Mouse (Mus musculus) heart, embryonic 10.5 days (tissue): ENCODE measurements around the gene Lmln. TPM values are rescaled to one million over a fixed set of nuclear protein-coding genes. Genes with fewer than 3 reads are reported as not detected.
A peak's percentile ranks its signal among the peaks of the same experiment; 100 is the strongest.

Source experiments
- DNase-seq: peaks from one replicate; pipeline ENCODE4 v3.0.0-alpha.2; 2017; ENCODE audit warnings: low spot score
- H3K27ac ChIP-seq: fragments of 300-500 bp; sonication (generic); 2 replicates; pipeline ENCODE4 v1.5.1; 2016; ENCODE audit warnings: mild to moderate bottlenecking
- H3K27me3 ChIP-seq: fragments of 300-500 bp; sonication (generic); 2 replicates; pipeline ENCODE4 v1.6.1; 2016; ENCODE audit warnings: mild to moderate bottlenecking; ENCODE audit not compliant: poor library complexity, insufficient read depth, severe bottlenecking
- H3K36me3 ChIP-seq: fragments of 300-500 bp; sonication (generic); 2 replicates; pipeline ENCODE4 v1.6.1; 2016; ENCODE audit warnings: mild to moderate bottlenecking, moderate library complexity
- H3K4me1 ChIP-seq: fragments of 300-500 bp; sonication (generic); 2 replicates; pipeline ENCODE4 v1.6.1; 2016; ENCODE audit warnings: mild to moderate bottlenecking
- H3K4me3 ChIP-seq: fragments of 300-500 bp; sonication (generic); 2 replicates; pipeline ENCODE4 v1.5.1; 2016; ENCODE audit warnings: mild to moderate bottlenecking, moderate library complexity
- H3K9me3 ChIP-seq: fragments of 300-500 bp; sonication (generic); 2 replicates; pipeline ENCODE4 v1.6.1; 2016; ENCODE audit warnings: mild to moderate bottlenecking, moderate library complexity
- WGBS: fragments of 180-500 bp; shearing (Covaris S2); methylation state at CpG from one replicate; pipeline ENCODE4 v1.1.7; 2016; 5-methylcytosine and 5-hydroxymethylcytosine counted together
- polyA plus RNA-seq: library from polyadenylated mRNA; unstranded; fragments of >200 nt; fragmentation: Nextera tagmentation; extraction: Ambion mirVana; gene quantifications from 2 replicates; pipeline ENCODE4 v1.2.1, GENCODE M21; 2016

The Lmln gene
- polyA plus RNA-seq = 3.0 and 3.3 TPM in 2 replicates

- WGBS = under 1% methylated on average over 60 of the region's 64 CpGs
- no peaks in the 10 kb centered on the region for H3K27me3 ChIP-seq
- H3K27ac ChIP-seq = peak within 1 kb of the TSS; percentile 91
- peak within 1 kb of the TSS; percentile 88 for H3K4me3 ChIP-seq
- H3K4me1 ChIP-seq = peaks cover 19% of the 10 kb centered on the region
- DNase-seq = peak; percentile 96
- no peaks in the 10 kb centered on the region for H3K9me3 ChIP-seq
- H3K36me3 ChIP-seq = peaks cover 37% of the 10 kb centered on the region
Observed at GRCm38 (mm10) chr16:33062024-33062681, at the start of gene Lmln. Lmln (plus strand) TSS chr16:33062521.

- WGBS = 90% methylated on average over 5 of the region's 5 CpGs
Observed at GRCm38 (mm10) chr16:33013801-33014200, 48.5 kb upstream of the Lmln start.

GRCm38 (mm10) chr16:33014921-33015320 lies 47.4 kb upstream of the Lmln start:
- Histone ChIP-seq H3K36me3 (peaks cover 55% of the 10 kb centered on the region), H3K9me3 (no peaks in the 10 kb centered on the region), H3K27ac (no peak overlapping the region), H3K4me1 (0 out of 2 replicates have a peak, but pooled peaks cover 3% of the 10 kb centered on the region), H3K27me3 (no peaks in the 10 kb centered on the region), H3K4me3 (no peak overlapping the region)
- 91% methylated on average over 1 of the region's 1 CpGs for WGBS
- DNase-seq = no peak

More at GRCm38 (mm10) chr16:33013801-33014200, 48.5 kb upstream of the Lmln start:
- Histone ChIP-seq H3K27ac (no peak overlapping the region), H3K9me3 (no peaks in the 10 kb centered on the region), H3K4me3 (no peak overlapping the region), H3K4me1 (no peaks in the 10 kb centered on the region), H3K36me3 (peaks cover 66% of the 10 kb centered on the region), H3K27me3 (no peaks in the 10 kb centered on the region)
- DNase-seq = no peak

- Histone ChIP-seq H3K27me3 (no peaks in the 10 kb centered on the region), H3K27ac (no peak overlapping the region), H3K36me3 (peaks cover 50% of the 10 kb centered on the region), H3K9me3 (no peaks in the 10 kb centered on the region), H3K4me1 (0 out of 2 replicates have a peak, but pooled peaks cover 3% of the 10 kb centered on the region), H3K4me3 (no peak overlapping the region)
- DNase-seq = no peak
- 91% methylated on average over 3 of the region's 3 CpGs for WGBS
Observed at GRCm38 (mm10) chr16:33015396-33015907, 46.9 kb upstream of the Lmln start.

- DNase-seq = no peak
- Histone ChIP-seq H3K27ac (no peak overlapping the region), H3K4me1 (0 out of 2 replicates have a peak, but pooled peaks cover 3% of the 10 kb centered on the region), H3K36me3 (peaks cover 46% of the 10 kb centered on the region), H3K9me3 (no peaks in the 10 kb centered on the region), H3K27me3 (no peaks in the 10 kb centered on the region), H3K4me3 (no peak overlapping the region)
- WGBS = 81% methylated on average over 2 of the region's 2 CpGs
Observed at GRCm38 (mm10) chr16:33015986-33016385, 46.3 kb upstream of the Lmln start.

GRCm38 (mm10) chr16:33017677-33018349 lies 44.5 kb upstream of the Lmln start:
- 80% methylated on average over 5 of the region's 5 CpGs for WGBS
- Histone ChIP-seq H3K9me3 (no peaks in the 10 kb centered on the region), H3K4me1 (0 out of 2 replicates have a peak, but pooled peaks cover 3% of the 10 kb centered on the region), H3K27me3 (no peaks in the 10 kb centered on the region), H3K36me3 (peaks cover 33% of the 10 kb centered on the region), H3K27ac (no peak overlapping the region), H3K4me3 (no peak overlapping the region)
- no peak for DNase-seq

GRCm38 (mm10) chr16:33019117-33019770 lies 43.1 kb upstream of the Lmln start:
- Histone ChIP-seq H3K4me1 (0 out of 2 replicates have a peak, but pooled peaks cover 3% of the 10 kb centered on the region), H3K4me3 (no peak overlapping the region), H3K27me3 (no peaks in the 10 kb centered on the region), H3K36me3 (peaks cover 19% of the 10 kb centered on the region), H3K27ac (no peak overlapping the region), H3K9me3 (no peaks in the 10 kb centered on the region)
- no peak for DNase-seq
- 76% methylated on average over 21 of the region's 21 CpGs for WGBS

GRCm38 (mm10) chr16:33021381-33021780 lies 40.9 kb upstream of the Lmln start:
- H3K27me3 ChIP-seq = no peaks in the 10 kb centered on the region
- DNase-seq = no peak
- H3K4me1 ChIP-seq = 0 out of 2 replicates have a peak, but pooled peaks cover 3% of the 10 kb centered on the region
- no peak overlapping the region for H3K27ac ChIP-seq
- WGBS = 80% methylated on average over 3 of the region's 3 CpGs
- peaks cover 8% of the 10 kb centered on the region; the same call in 1 of the 2 replicates for H3K36me3 ChIP-seq
- H3K9me3 ChIP-seq = no peaks in the 10 kb centered on the region
- H3K4me3 ChIP-seq = no peak overlapping the region

- Histone ChIP-seq H3K4me1 (0 out of 2 replicates have a peak, but pooled peaks cover 3% of the 10 kb centered on the region), H3K36me3 (no peaks in the 10 kb centered on the region), H3K27me3 (no peaks in the 10 kb centered on the region), H3K27ac (no peak overlapping the region), H3K4me3 (no peak overlapping the region), H3K9me3 (no peaks in the 10 kb centered on the region)
- WGBS = 5% methylated on average over 4 of the region's 4 CpGs
- peak; percentile 92 for DNase-seq
Observed at GRCm38 (mm10) chr16:33023750-33024149, 38.6 kb upstream of the Lmln start.

- no peak overlapping the region for H3K4me3 ChIP-seq
- no peaks in the 10 kb centered on the region for H3K4me1 ChIP-seq
- H3K27me3 ChIP-seq = no peaks in the 10 kb centered on the region
- no peaks in the 10 kb centered on the region for H3K9me3 ChIP-seq
- WGBS = 72% methylated on average over 8 of the region's 8 CpGs
- DNase-seq = no peak
- H3K27ac ChIP-seq = no peak overlapping the region
- no peaks in the 10 kb centered on the region for H3K36me3 ChIP-seq
Observed at GRCm38 (mm10) chr16:33024456-33025104, 37.7 kb upstream of the Lmln start.

GRCm38 (mm10) chr16:33026357-33026756 lies 36.0 kb upstream of the Lmln start:
- no peaks in the 10 kb centered on the region for H3K27me3 ChIP-seq
- no peaks in the 10 kb centered on the region for H3K36me3 ChIP-seq
- DNase-seq = no peak
- H3K27ac ChIP-seq = no peak overlapping the region
- no peak overlapping the region for H3K4me3 ChIP-seq
- H3K9me3 ChIP-seq = no peaks in the 10 kb centered on the region
- 84% methylated on average over 7 of the region's 7 CpGs for WGBS
- no peaks in the 10 kb centered on the region for H3K4me1 ChIP-seq

- 0 out of 2 replicates have a peak, but pooled peaks cover 5% of the 10 kb centered on the region for H3K4me1 ChIP-seq
- no peaks in the 10 kb centered on the region for H3K9me3 ChIP-seq
- no peaks in the 10 kb centered on the region for H3K36me3 ChIP-seq
- no peaks in the 10 kb centered on the region for H3K27me3 ChIP-seq
- no peak for DNase-seq
- H3K4me3 ChIP-seq = no peak overlapping the region
- WGBS = 77% methylated on average over 4 of the region's 4 CpGs
- H3K27ac ChIP-seq = no peak overlapping the region
Observed at GRCm38 (mm10) chr16:33036006-33036405, 26.3 kb upstream of the Lmln start.
